Mouse (Mus musculus) heart, adult 2 months (tissue): ENCODE data around the gene Ccn1.

Experiments
- CTCF ChIP-seq: fragments of 200-600 bp; IDR thresholded peaks from 2 replicates; pipeline ENCODE4 v1.8.1; 2022; ENCODE audit warnings: antibody characterized with exemption, mild to moderate bottlenecking, moderate library complexity
- POLR2A ChIP-seq: fragments of 200-500 bp; IDR thresholded peaks from 2 replicates; pipeline ENCODE4 v1.6.1; 2011; ENCODE audit warnings: mild to moderate bottlenecking, low read depth, low read length, control low read depth; ENCODE audit not compliant: insufficient read depth

GRCm38 (mm10) chr3:145651029-145651977 lies 1.5 kb upstream of the Ccn1 start:
- TF ChIP-seq POLR2A (peak; percentile 23; the same call in 1 of the 2 replicates), CTCF (no peak)
